Mouse (Mus musculus): ENCODE measurements around the gene Gsta2.
"Not testable (repeated sequence)": the region's sequence is repeated elsewhere in the genome, so short reads cannot be mapped to it uniquely, and the experiment has no call there.

- not testable (repeated sequence) for TF ChIP-seq CTCF (IDR thresholded peaks at IDR 0.05; ENCODE audit: extremely low read depth, insufficient read length, insufficient replicate concordance, low read depth, low read length); POLR2A (IDR thresholded peaks at IDR 0.05; ENCODE audit: low read depth, low read length)
These were observed 61.9 kb downstream of the Gsta2 start for GRCm38 (mm10) chr9:78293683-78294082.

Measured in small intestine, adult 2 months (tissue).